Mouse (Mus musculus) spleen, embryonic (tissue): ENCODE measurements around the gene Nek11.
"Not testable (repeated sequence)": the region's sequence is repeated elsewhere in the genome, so short reads cannot be mapped to it uniquely, and the experiment has no call there.

ENCODE experiments used
- CTCF ChIA-PET: fragments of 350-600 bp; sonication (Branson Sonifier 250); formaldehyde crosslinking; loops from one replicate; lab custom pipeline; 2022; lab: Charles Lee

Gene Nek11

DNA sequence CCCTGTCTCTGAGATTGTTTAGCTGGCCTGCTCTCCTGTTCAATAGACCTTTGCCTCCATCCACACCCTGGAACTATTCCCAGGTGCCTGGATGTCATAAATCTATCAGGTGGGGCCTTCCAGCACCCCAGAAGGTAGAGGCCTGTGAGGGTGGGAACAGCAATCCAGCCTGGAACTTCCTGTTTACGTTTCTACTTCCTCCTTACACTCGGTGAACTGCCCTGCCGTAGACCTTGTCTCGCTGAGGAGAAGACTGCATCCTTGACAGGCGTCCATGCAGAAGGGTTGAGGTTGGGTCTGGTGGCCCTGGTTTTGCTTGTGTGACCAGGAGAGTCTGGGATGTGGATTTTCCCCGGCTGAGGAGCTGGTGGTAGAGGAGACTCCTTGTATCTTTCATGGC is 256.1 kb downstream of the Nek11 start:
- CTCF ChIA-PET = no interaction called here

DNA sequence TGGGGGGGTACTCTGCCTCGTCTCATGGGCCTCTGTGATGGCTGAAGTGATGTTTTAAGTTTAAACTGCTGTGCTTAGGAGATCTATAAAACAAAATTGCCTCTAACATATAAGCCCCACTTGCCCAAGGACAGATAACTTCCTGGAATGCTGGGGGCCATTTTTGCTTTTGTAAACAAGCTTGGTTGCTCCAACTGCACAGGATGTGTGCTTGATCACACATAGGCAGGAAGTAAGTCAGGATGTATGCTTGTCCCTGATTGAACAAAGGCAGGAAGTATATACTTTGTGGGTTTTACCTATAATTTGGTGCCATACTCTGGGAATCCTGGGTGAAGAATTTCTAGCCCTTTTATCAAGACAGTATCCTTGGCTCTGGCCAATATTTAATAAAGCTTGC is 258.9 kb downstream of the Nek11 start:
- CTCF ChIA-PET = no interaction called here

DNA sequence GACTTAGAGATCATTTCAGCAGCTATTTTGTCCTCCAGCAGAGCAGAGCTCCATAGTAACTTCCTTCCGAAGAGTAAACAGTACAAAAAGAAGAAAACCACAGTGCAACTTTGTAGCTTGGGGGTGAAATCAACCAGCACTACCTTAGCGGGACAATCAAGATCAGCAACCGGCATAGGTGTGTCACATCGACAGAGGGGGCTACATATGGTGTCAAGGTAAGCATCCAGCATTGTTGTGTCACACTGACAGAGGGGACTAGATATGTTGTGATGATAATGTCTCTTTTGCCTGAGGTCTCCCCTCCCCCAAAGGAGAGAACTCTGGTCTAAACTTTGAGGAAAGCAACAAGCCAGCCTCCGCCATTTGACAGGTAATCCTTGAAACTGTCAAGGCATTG is 260.8 kb downstream of the Nek11 start:
- CTCF ChIA-PET = interaction anchor here (0.6 kb wide), 1 partner anchor 69 kb away, joined by 6 read pairs; no protein-coding TSS in a partner anchor

DNA sequence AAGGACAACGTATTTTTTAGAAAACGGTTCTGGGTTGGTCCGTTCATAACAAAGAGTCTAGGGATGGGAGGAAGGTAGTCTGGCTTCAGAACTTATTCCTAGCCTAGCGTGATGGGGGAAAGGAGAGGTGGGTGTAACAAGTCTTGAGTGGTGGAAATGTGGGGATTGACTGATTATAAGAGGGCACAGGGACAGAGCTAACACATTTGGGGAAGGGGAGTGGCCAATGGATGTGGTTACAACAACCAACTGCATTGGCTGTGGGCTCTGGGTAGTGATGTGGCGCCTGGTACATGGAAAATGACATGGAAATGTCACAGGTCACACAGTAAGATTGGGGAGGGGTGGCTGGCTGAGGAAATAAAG is 263.3 kb downstream of the Nek11 start:
- CTCF ChIA-PET = interaction anchor here (0.6 kb wide), 1 partner anchor 1774 kb away, joined by 5 read pairs; no protein-coding TSS in a partner anchor

DNA sequence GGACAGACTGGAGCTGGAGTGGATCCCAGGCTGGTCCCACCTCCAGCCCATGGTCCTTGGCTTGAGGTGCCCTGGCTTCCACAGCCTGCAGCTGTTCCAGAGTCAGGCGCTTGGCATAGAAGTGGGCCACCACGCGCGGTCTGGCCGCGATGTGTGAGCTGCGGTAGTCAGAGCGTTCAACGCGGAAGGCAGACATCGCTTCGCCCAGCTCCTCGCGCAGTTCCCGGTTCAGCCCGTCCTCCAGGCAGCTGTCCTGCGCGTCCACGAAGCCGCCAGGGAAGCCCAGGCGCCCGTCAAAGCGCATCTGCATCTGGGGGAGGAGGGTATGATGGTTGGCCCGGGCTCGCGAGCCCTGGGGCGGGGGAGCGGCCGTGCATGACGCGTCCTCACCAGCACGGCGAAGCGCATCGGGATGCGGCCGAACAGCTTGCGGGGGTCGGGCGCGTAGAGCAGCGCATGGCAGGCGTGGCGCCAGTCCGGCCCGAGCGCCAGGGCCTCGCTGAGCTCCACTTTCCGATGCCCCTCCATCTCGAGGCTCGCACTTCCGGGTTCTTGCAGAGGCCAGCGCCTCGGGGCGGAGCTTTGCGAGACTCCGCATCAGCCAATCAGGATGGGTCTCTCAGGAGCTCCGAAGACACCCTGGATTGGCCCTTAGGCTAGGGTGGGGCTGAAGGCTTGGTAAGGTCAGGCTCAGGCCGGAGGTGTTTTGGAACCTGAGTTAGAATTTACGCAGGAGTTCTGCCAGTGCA is 263.9 kb downstream of the Nek11 start, which contains the start of gene Nudt16:
Gene Nudt16 (minus strand): TSS at position 572 of the 749 bp plus-strand sequence.
- CTCF ChIA-PET = interaction anchor here (0.6 kb wide), 1 partner anchor 1773 kb away, joined by 5 read pairs; no protein-coding TSS in a partner anchor

DNA sequence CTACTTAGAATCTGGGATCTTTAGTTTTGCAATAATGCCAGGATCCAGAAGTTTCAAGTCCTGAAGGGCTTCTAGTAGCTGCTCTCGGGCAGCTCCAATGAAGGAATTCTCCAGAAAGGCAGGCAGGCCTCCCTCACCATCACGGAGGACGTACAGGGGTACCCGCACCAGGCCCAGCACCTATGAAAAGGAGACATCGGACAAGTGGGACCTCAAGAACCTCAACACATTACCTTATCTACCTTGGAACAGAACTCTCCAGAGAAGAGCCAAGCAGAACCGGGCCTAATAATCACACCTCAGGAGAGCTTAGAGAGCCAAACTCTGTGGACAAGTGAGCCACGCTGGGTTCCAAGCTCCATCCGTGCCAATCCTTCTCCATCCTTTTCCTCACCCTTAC is 265.0 kb downstream of the Nek11 start:
- CTCF ChIA-PET = no interaction called here

DNA sequence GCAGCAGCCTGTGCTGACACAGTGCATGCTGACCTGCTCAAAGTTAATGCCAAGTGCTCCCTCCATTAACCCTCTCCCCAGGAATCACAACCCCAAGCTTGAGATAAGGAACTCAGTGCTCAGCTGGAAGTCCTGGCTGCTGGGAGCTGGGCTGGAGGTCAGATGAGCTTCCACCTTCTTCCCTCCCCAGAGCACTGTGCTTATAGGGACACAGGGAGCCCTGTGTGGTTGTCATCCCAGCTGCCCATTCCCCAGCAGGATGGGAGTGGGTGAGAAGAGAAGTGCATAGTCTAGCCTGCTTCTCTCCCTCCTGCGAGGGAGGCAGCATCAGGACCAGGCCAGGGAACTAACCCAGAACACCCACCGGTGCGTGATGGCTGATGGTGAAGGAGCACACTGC is 270.1 kb downstream of the Nek11 start:
- CTCF ChIA-PET = not testable (repeated sequence)
